Mouse (Mus musculus) kidney, embryonic 15.5 days (tissue): Measurements from ENCODE around the gene Gnl2. TPM values are rescaled to one million over a fixed set of nuclear protein-coding genes. Genes with fewer than 3 reads are reported as not detected.

Source experiments
- ATAC-seq: fragments of 200-750 bp; cut with Nextera tagmentation; replicated peaks from 2 replicates; pipeline ENCODE4 v1.8.0; 2017; ENCODE audit warnings: moderate TSS enrichment; ENCODE audit not compliant: low FRiP score
- H3K27ac ChIP-seq: fragments of 300-500 bp; sonication (generic); 2 replicates; pipeline ENCODE4 v1.5.1; 2015; ENCODE audit warnings: mild to moderate bottlenecking, inconsistent platforms
- H3K27me3 ChIP-seq: fragments of 300-500 bp; sonication (generic); 2 replicates; pipeline ENCODE4 v1.6.1; 2015; ENCODE audit warnings: inconsistent platforms
- H3K36me3 ChIP-seq: fragments of 300-500 bp; sonication (generic); 2 replicates; pipeline ENCODE4 v1.6.1; 2015; ENCODE audit warnings: inconsistent platforms
- H3K4me1 ChIP-seq: fragments of 300-500 bp; sonication (generic); 2 replicates; pipeline ENCODE4 v1.6.1; 2015; ENCODE audit warnings: inconsistent platforms
- H3K4me2 ChIP-seq: fragments of 300-500 bp; sonication (generic); 2 replicates; pipeline ENCODE4 v1.6.1; 2015; ENCODE audit warnings: moderate library complexity, mild to moderate bottlenecking, inconsistent platforms
- H3K4me3 ChIP-seq: fragments of 300-500 bp; sonication (generic); replicated peaks from 2 replicates; pipeline ENCODE4 v1.5.1; 2015; ENCODE audit warnings: mild to moderate bottlenecking, inconsistent platforms
- H3K9ac ChIP-seq: fragments of 300-500 bp; sonication (generic); 2 replicates; pipeline ENCODE4 v1.6.1; 2015; ENCODE audit warnings: mild to moderate bottlenecking, inconsistent platforms
- H3K9me3 ChIP-seq: fragments of 300-500 bp; sonication (generic); replicated peaks from 2 replicates; pipeline ENCODE4 v1.6.1; 2016; ENCODE audit warnings: inconsistent platforms
- WGBS: fragments of 180-500 bp; shearing (Covaris S2); methylation state at CpG from one replicate; pipeline ENCODE4 v1.1.7; 2015; ENCODE audit warnings: mixed read lengths; 5-methylcytosine and 5-hydroxymethylcytosine counted together
- polyA plus RNA-seq: library from polyadenylated mRNA; unstranded; fragments of >200 nt; fragmentation: Nextera tagmentation; extraction: Ambion mirVana; gene quantifications from 2 replicates; pipeline ENCODE4 v1.2.1, GENCODE M21; 2015

Gnl2 gene
- polyA plus RNA-seq, 1 experiment from 2014 or later, result 91.0 TPM

GRCm38 (mm10) chr4:125008220-125008619, 8.2 kb upstream of the Gnl2 start:
- ATAC-seq, result no peak
- Histone ChIP-seq H3K4me1 (peaks cover 5% of the 10 kb centered on the region), H3K9me3 (no peaks in the 10 kb centered on the region), H3K27me3 (peaks cover 56% of the 10 kb centered on the region), H3K27ac (no peak overlapping the region), H3K36me3 (no peaks in the 10 kb centered on the region), H3K4me2 (no peak overlapping the region), H3K9ac (no peak overlapping the region), H3K4me3 (no peak overlapping the region)
- 59% methylated on average over 6 of the region's 6 CpGs for WGBS

DNA sequence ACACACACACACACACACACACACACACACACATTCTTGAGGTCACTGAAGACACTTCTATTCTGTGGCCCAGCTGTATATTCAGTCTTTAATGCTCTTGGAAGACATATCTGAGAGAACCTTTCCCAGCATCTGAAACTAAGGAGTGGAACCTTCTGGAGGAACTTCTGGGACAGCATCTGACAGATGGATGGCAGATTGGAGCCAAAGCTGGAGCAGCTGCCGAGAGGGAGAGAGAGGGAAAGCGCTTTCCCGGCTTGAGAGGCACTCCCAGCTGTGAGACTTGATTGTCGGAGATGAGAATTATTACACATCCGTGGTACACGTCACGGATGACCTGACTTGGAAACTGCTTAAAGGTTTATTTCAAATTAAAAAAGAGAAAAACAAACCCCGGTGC, 7.7 kb upstream of the Gnl2 start:
- WGBS, result 51% methylated on average over 8 of the region's 8 CpGs
- Histone ChIP-seq H3K4me3 (no peak overlapping the region), H3K36me3 (no peaks in the 10 kb centered on the region), H3K27ac (no peak overlapping the region), H3K9me3 (no peaks in the 10 kb centered on the region), H3K4me1 (peaks cover 5% of the 10 kb centered on the region), H3K9ac (no peak overlapping the region), H3K27me3 (peaks cover 54% of the 10 kb centered on the region), H3K4me2 (no peak overlapping the region)
- ATAC-seq, result no peak

GRCm38 (mm10) chr4:125017431-125017830, 1.0 kb downstream of the Gnl2 start:
- H3K9me3 ChIP-seq, result no peaks in the 10 kb centered on the region
- H3K4me3 ChIP-seq, result no peak overlapping the region
- H3K4me1 ChIP-seq, result no peaks in the 10 kb centered on the region
- H3K36me3 ChIP-seq, result no peaks in the 10 kb centered on the region
- 79% methylated on average over 11 of the region's 11 CpGs for WGBS
- H3K4me2 ChIP-seq, result no peak overlapping the region
- H3K27me3 ChIP-seq, result peaks cover 8% of the 10 kb centered on the region
- H3K27ac ChIP-seq, result no peak overlapping the region
- no peak overlapping the region for H3K9ac ChIP-seq
- ATAC-seq, result no peak

- Histone ChIP-seq H3K9ac (no peak overlapping the region), H3K27ac (no peak overlapping the region), H3K4me2 (no peak overlapping the region), H3K36me3 (no peaks in the 10 kb centered on the region), H3K4me3 (no peak overlapping the region), H3K9me3 (no peaks in the 10 kb centered on the region), H3K4me1 (no peaks in the 10 kb centered on the region), H3K27me3 (peaks cover 3% of the 10 kb centered on the region; the same call in 1 of the 2 replicates)
- WGBS, result 32% methylated on average over 11 of the region's 11 CpGs
- no peak for ATAC-seq
Measured at GRCm38 (mm10) chr4:125020780-125021538, 4.6 kb downstream of the Gnl2 start.

GRCm38 (mm10) chr4:125029891-125030614, 13.7 kb downstream of the Gnl2 start:
- 1% methylated on average over 50 of the region's 50 CpGs for WGBS
- H3K27ac ChIP-seq, result peak overlapping the region; percentile 14; the same call in 1 of the 2 replicates
- H3K4me1 ChIP-seq, result peaks cover 17% of the 10 kb centered on the region
- peaks cover 14% of the 10 kb centered on the region for H3K36me3 ChIP-seq
- no peaks in the 10 kb centered on the region for H3K9me3 ChIP-seq
- H3K4me2 ChIP-seq, result peak overlapping the region; percentile 70
- ATAC-seq, result peak; percentile 98
- 0 out of 2 replicates have a peak, but pooled peaks cover 5% of the 10 kb centered on the region for H3K27me3 ChIP-seq
- peak overlapping the region; percentile 61 for H3K4me3 ChIP-seq
- peak overlapping the region; percentile 67 for H3K9ac ChIP-seq

- WGBS, result 89% methylated on average over 4 of the region's 4 CpGs
Measured at GRCm38 (mm10) chr4:125034341-125034740, 18.0 kb downstream of the Gnl2 start.

DNA sequence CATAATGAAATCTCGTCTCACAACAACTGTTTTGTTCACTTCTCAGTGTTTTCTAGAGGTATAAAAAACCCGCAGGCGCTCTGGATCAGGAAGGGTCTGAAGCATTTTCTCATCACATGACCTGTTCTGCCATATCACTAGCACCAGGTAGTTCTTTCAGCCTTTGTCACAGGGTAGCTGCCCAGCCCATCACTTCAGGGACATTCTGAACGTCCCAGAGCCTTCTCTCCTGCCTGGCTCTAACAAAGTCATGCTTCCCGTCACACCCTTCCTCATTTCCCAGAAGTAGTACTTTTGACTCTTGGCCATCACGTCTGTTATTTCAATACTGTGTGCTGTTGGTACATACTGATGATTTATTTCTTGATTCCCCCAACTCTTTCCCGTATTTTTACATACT, 28.1 kb downstream of the Gnl2 start:
- Histone ChIP-seq H3K9ac (no peak overlapping the region), H3K4me3 (no peak overlapping the region), H3K27me3 (no peaks in the 10 kb centered on the region), H3K27ac (no peak overlapping the region), H3K9me3 (no peaks in the 10 kb centered on the region), H3K4me1 (no peaks in the 10 kb centered on the region), H3K36me3 (peaks cover 98% of the 10 kb centered on the region), H3K4me2 (no peak overlapping the region)
- no peak for ATAC-seq
- 84% methylated on average over 7 of the region's 7 CpGs for WGBS

More at GRCm38 (mm10) chr4:125034341-125034740, 18.0 kb downstream of the Gnl2 start:
- H3K4me3 ChIP-seq, result no peak overlapping the region
- peaks cover 48% of the 10 kb centered on the region for H3K36me3 ChIP-seq
- H3K9ac ChIP-seq, result no peak overlapping the region
- no peak for ATAC-seq
- H3K4me1 ChIP-seq, result peaks cover 14% of the 10 kb centered on the region
- H3K27me3 ChIP-seq, result no peaks in the 10 kb centered on the region
- H3K4me2 ChIP-seq, result no peak overlapping the region
- H3K9me3 ChIP-seq, result no peaks in the 10 kb centered on the region
- H3K27ac ChIP-seq, result no peak overlapping the region

- H3K36me3 ChIP-seq, result peaks cover 62% of the 10 kb centered on the region
- no peak for ATAC-seq
- WGBS, result 89% methylated on average over 9 of the region's 9 CpGs
- H3K9me3 ChIP-seq, result no peaks in the 10 kb centered on the region
- peaks cover 4% of the 10 kb centered on the region; the same call in 1 of the 2 replicates for H3K4me1 ChIP-seq
- no peak overlapping the region for H3K27ac ChIP-seq
- no peak overlapping the region for H3K4me2 ChIP-seq
- no peaks in the 10 kb centered on the region for H3K27me3 ChIP-seq
- no peak overlapping the region for H3K4me3 ChIP-seq
- no peak overlapping the region for H3K9ac ChIP-seq
Measured at GRCm38 (mm10) chr4:125055385-125055784, 39.0 kb downstream of the Gnl2 start.

GRCm38 (mm10) chr4:125056476-125056875, 40.1 kb downstream of the Gnl2 start:
- no peak for ATAC-seq
- H3K9me3 ChIP-seq, result no peaks in the 10 kb centered on the region
- H3K9ac ChIP-seq, result no peak overlapping the region
- H3K27me3 ChIP-seq, result no peaks in the 10 kb centered on the region
- 84% methylated on average over 4 of the region's 4 CpGs for WGBS
- H3K4me3 ChIP-seq, result no peak overlapping the region
- peaks cover 4% of the 10 kb centered on the region; the same call in 1 of the 2 replicates for H3K4me1 ChIP-seq
- no peak overlapping the region for H3K4me2 ChIP-seq
- peaks cover 52% of the 10 kb centered on the region for H3K36me3 ChIP-seq
- no peak overlapping the region for H3K27ac ChIP-seq

GRCm38 (mm10) chr4:125057273-125057672, 40.9 kb downstream of the Gnl2 start:
- H3K27ac ChIP-seq, result no peak overlapping the region
- H3K27me3 ChIP-seq, result no peaks in the 10 kb centered on the region
- H3K36me3 ChIP-seq, result peaks cover 44% of the 10 kb centered on the region
- 71% methylated on average over 3 of the region's 3 CpGs for WGBS
- peaks cover 4% of the 10 kb centered on the region; the same call in 1 of the 2 replicates for H3K4me1 ChIP-seq
- no peak overlapping the region for H3K4me3 ChIP-seq
- no peaks in the 10 kb centered on the region for H3K9me3 ChIP-seq
- no peak overlapping the region for H3K9ac ChIP-seq
- ATAC-seq, result no peak
- H3K4me2 ChIP-seq, result no peak overlapping the region

- peaks cover 37% of the 10 kb centered on the region for H3K36me3 ChIP-seq
- H3K4me3 ChIP-seq, result no peak overlapping the region
- H3K9ac ChIP-seq, result no peak overlapping the region
- H3K4me1 ChIP-seq, result peaks cover 4% of the 10 kb centered on the region; the same call in 1 of the 2 replicates
- WGBS, result 51% methylated on average over 5 of the region's 5 CpGs
- no peak overlapping the region for H3K4me2 ChIP-seq
- ATAC-seq, result no peak
- H3K9me3 ChIP-seq, result no peaks in the 10 kb centered on the region
- H3K27ac ChIP-seq, result no peak overlapping the region
- H3K27me3 ChIP-seq, result no peaks in the 10 kb centered on the region
Measured at GRCm38 (mm10) chr4:125058033-125058432, 41.6 kb downstream of the Gnl2 start.

DNA sequence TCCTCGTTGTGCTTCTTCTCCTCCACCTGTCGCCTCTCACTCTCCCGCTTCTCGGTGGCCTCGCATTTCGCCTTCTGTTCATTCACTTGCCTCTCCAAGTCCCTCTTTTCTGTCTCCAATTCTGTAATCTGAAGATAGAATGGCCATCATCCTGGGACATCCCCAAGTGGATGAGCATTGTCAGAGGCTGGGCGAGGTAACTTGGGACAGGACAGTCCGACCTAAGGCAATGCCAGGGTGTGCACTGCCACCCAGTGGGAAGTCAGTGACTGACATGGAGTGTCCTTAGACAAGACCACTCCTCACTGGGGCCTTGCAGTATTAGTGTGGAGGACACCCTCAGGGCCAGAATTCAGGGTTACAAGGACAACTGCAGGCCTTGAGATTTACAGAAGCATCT, 42.6 kb downstream of the Gnl2 start:
- Histone ChIP-seq H3K4me2 (peak overlapping the region; percentile 58), H3K27me3 (no peaks in the 10 kb centered on the region), H3K4me3 (peak overlapping the region; percentile 25), H3K27ac (no peak overlapping the region), H3K36me3 (peaks cover 27% of the 10 kb centered on the region), H3K9ac (peak overlapping the region; percentile 29; the same call in 1 of the 2 replicates), H3K9me3 (no peaks in the 10 kb centered on the region), H3K4me1 (peaks cover 4% of the 10 kb centered on the region; the same call in 1 of the 2 replicates)
- 3% methylated on average over 8 of the region's 8 CpGs for WGBS
- peak; percentile 90 for ATAC-seq
